Mouse (Mus musculus) retina, embryonic 14.5 days (tissue): ENCODE results near the gene Hes1.
"Not testable (repeated sequence)": the region's sequence is repeated elsewhere in the genome, so short reads cannot be mapped to it uniquely, and the experiment has no call there.

Experiments
- DNase-seq: peaks from one replicate; pipeline ENCODE4 v3.0.0-alpha.2; 2015; ENCODE audit warnings: low spot score

Gene Hes1

GRCm38 (mm10) chr16:30069950-30070770, 6.0 kb downstream of the Hes1 start:
- peak; percentile 77 for DNase-seq

GRCm38 (mm10) chr16:30070771-30071191, 6.6 kb downstream of the Hes1 start:
- DNase-seq, result no peak

- DNase-seq, result no peak
These were observed 9.1 kb downstream of the Hes1 start for GRCm38 (mm10) chr16:30073317-30073716.

- DNase-seq, result no peak
These were observed 17.3 kb downstream of the Hes1 start for GRCm38 (mm10) chr16:30081498-30081897.

GRCm38 (mm10) chr16:30081980-30082379, 17.8 kb downstream of the Hes1 start:
- no peak for DNase-seq

- DNase-seq, result no peak
These were observed 18.8 kb downstream of the Hes1 start for GRCm38 (mm10) chr16:30082965-30083364.

GRCm38 (mm10) chr16:30083536-30083935, 19.4 kb downstream of the Hes1 start:
- DNase-seq, result no peak

GRCm38 (mm10) chr16:30088646-30089045, 24.5 kb downstream of the Hes1 start:
- DNase-seq, result no peak

- DNase-seq, result no peak
These were observed 26.1 kb downstream of the Hes1 start for GRCm38 (mm10) chr16:30090200-30090865.

- DNase-seq, result no peak
These were observed 31.9 kb downstream of the Hes1 start for GRCm38 (mm10) chr16:30096050-30096449.

- no peak for DNase-seq
These were observed 32.3 kb downstream of the Hes1 start for GRCm38 (mm10) chr16:30096475-30096874.

- no peak for DNase-seq
These were observed 34.9 kb downstream of the Hes1 start for GRCm38 (mm10) chr16:30099124-30099523.

- peak; percentile 47 for DNase-seq
These were observed 38.1 kb downstream of the Hes1 start for GRCm38 (mm10) chr16:30102149-30102915.

- DNase-seq, result peak; percentile 51
These were observed 38.8 kb downstream of the Hes1 start for GRCm38 (mm10) chr16:30102982-30103381.

- DNase-seq, result no peak
These were observed 39.3 kb downstream of the Hes1 start for GRCm38 (mm10) chr16:30103495-30103894.

GRCm38 (mm10) chr16:30104363-30104762, 40.2 kb downstream of the Hes1 start:
- no peak for DNase-seq

GRCm38 (mm10) chr16:30105476-30105875, 41.3 kb downstream of the Hes1 start:
- DNase-seq, result no peak

- DNase-seq, result not testable (repeated sequence)
These were observed 44.0 kb downstream of the Hes1 start for GRCm38 (mm10) chr16:30108167-30108566.

- DNase-seq, result no peak
These were observed 46.3 kb downstream of the Hes1 start for GRCm38 (mm10) chr16:30110466-30110865.

GRCm38 (mm10) chr16:30111069-30111468, 46.9 kb downstream of the Hes1 start:
- DNase-seq, result no peak

- DNase-seq, result no peak
These were observed 47.4 kb downstream of the Hes1 start for GRCm38 (mm10) chr16:30111566-30111965.

- no peak for DNase-seq
These were observed 49.0 kb downstream of the Hes1 start for GRCm38 (mm10) chr16:30113170-30113569.

GRCm38 (mm10) chr16:30113800-30114199, 49.6 kb downstream of the Hes1 start:
- DNase-seq, result no peak
